ENCODE assay signal across 8 mouse cellular contexts in genomic region chr5:72168285-72168621, GRCm38 (mm10). TPM values are rescaled to one million over a fixed set of nuclear protein-coding genes. Genes with fewer than 3 reads are reported as not detected.
DNase-seq lines count a peak whose midpoint lies in the region; ATAC-seq and TF ChIP-seq lines count a peak whose summit lies in the region.

No protein-coding gene starts in this region.

- no peak overlapping the region for H3K27ac ChIP-seq in kidney, embryonic 14.5 days (ENCODE audit: low read depth, low read length)
- no peak overlapping the region for H3K27ac ChIP-seq in kidney, adult 2 months (ENCODE audit: insufficient read depth, low read depth, low read length)
- no peak overlapping the region for H3K27ac ChIP-seq in cortical plate, adult 2 months (ENCODE audit: insufficient read depth, low read length)
- no peak overlapping the region for H3K27ac ChIP-seq in hindbrain, embryonic 16.5 days (ENCODE audit: low read depth, low read length)
- H3K27ac ChIP-seq in midbrain, embryonic 14.5 days (replicated peaks; ENCODE audit: low read depth, low read length), result no peak overlapping the region

- no peaks in the 10 kb centered on the region for H3K36me3 ChIP-seq in kidney, embryonic 14.5 days (ENCODE audit: control insufficient read depth, insufficient read depth, low read length)
- H3K36me3 ChIP-seq in kidney, adult 2 months (ENCODE audit: control insufficient read depth, insufficient read depth, low read length), result peaks cover 2% of the 10 kb centered on the region
- no peaks in the 10 kb centered on the region for H3K36me3 ChIP-seq in hindbrain, embryonic 16.5 days (ENCODE audit: control insufficient read depth, insufficient read depth, low read length)
- H3K36me3 ChIP-seq in midbrain, embryonic 14.5 days (ENCODE audit: control insufficient read depth, insufficient read depth, low read length), result no peaks in the 10 kb centered on the region; the same call in 1 of the 2 replicates

- no peak for DNase-seq in kidney, adult 2 months
- no peak for DNase-seq in midbrain, embryonic 14.5 days
- DNase-seq in yolk sac, embryonic 10.5 days (ENCODE audit: low spot score), result no peak
- DNase-seq in kidney, postnatal 36 days, result no peak
- no peak for DNase-seq in layer of hippocampus, postnatal 36 days

- TF ChIP-seq CTCF in kidney, adult 2 months (conservative IDR thresholded peaks at IDR 0.05; ENCODE audit: insufficient read depth, insufficient read length, low read depth, low read length), result no peak
- no peak for TF ChIP-seq CTCF in cortical plate, adult 2 months (IDR thresholded peaks at IDR 0.05; ENCODE audit: extremely low read depth, insufficient read depth, low read length)

- H3K9me3 ChIP-seq in kidney, embryonic 14.5 days (ENCODE audit: control insufficient read depth, low read length), result no peaks in the 10 kb centered on the region
- H3K9me3 ChIP-seq in hindbrain, embryonic 16.5 days (ENCODE audit: control insufficient read depth, low read length), result no peaks in the 10 kb centered on the region
- no peaks in the 10 kb centered on the region for H3K9me3 ChIP-seq in midbrain, embryonic 14.5 days (ENCODE audit: control insufficient read depth, low read length)

- WGBS in kidney, embryonic 14.5 days, result 0% methylated on average over 4 of the region's 4 CpGs
- WGBS in kidney, adult 2 months, result 1% methylated on average over 4 of the region's 4 CpGs
- 0% methylated on average over 2 of the region's 4 CpGs for WGBS in hindbrain, embryonic 16.5 days
- WGBS in midbrain, embryonic 14.5 days, result 0% methylated on average over 4 of the region's 4 CpGs

- H3K27me3 ChIP-seq in kidney, embryonic 14.5 days (ENCODE audit: control insufficient read depth, insufficient read depth, low read length), result no peaks in the 10 kb centered on the region
- no peaks in the 10 kb centered on the region for H3K27me3 ChIP-seq in kidney, adult 2 months (replicated peaks; ENCODE audit: control insufficient read depth, insufficient read depth, low read length)
- no peaks in the 10 kb centered on the region for H3K27me3 ChIP-seq in hindbrain, embryonic 16.5 days (replicated peaks; ENCODE audit: control insufficient read depth, insufficient read depth, low read length)
- H3K27me3 ChIP-seq in midbrain, embryonic 14.5 days (ENCODE audit: control insufficient read depth, insufficient read depth, low read length), result no peaks in the 10 kb centered on the region

- H3K4me2 ChIP-seq in kidney, embryonic 14.5 days (replicated peaks; ENCODE audit: low read depth, low read length), result peak overlapping the region; percentile 19; the same call in 1 of the 2 replicates
- peak overlapping the region; percentile 56 for H3K4me2 ChIP-seq in hindbrain, embryonic 16.5 days (ENCODE audit: low read length)
- peak overlapping the region; percentile 46 for H3K4me2 ChIP-seq in midbrain, embryonic 14.5 days (ENCODE audit: low read length)

- TF ChIP-seq POLR2A in kidney, adult 2 months (IDR thresholded peaks at IDR 0.05; ENCODE audit: low read depth, low read length), result no peak
- no peak for TF ChIP-seq POLR2A in cortical plate, adult 2 months (IDR thresholded peaks at IDR 0.05; ENCODE audit: extremely low read depth, insufficient read depth, low read length)

- H3K4me1 ChIP-seq in kidney, embryonic 14.5 days (ENCODE audit: control insufficient read depth, insufficient read depth, low read length), result peaks cover 15% of the 10 kb centered on the region; the same call in 1 of the 2 replicates
- peaks cover 4% of the 10 kb centered on the region; the same call in 1 of the 2 replicates for H3K4me1 ChIP-seq in kidney, adult 2 months (ENCODE audit: control insufficient read depth, insufficient read depth, low read length)
- peaks cover 3% of the 10 kb centered on the region for H3K4me1 ChIP-seq in cortical plate, adult 2 months (ENCODE audit: control insufficient read depth, insufficient read depth, low read length)
- H3K4me1 ChIP-seq in hindbrain, embryonic 16.5 days (ENCODE audit: control insufficient read depth, insufficient read depth, low read depth, low read length), result peaks cover 10% of the 10 kb centered on the region
- peaks cover 10% of the 10 kb centered on the region for H3K4me1 ChIP-seq in midbrain, embryonic 14.5 days (ENCODE audit: control insufficient read depth, insufficient read depth, low read length)

- peak; percentile 73 for ATAC-seq in kidney, embryonic 14.5 days (ENCODE audit: low FRiP score, low TSS enrichment)
- ATAC-seq in hindbrain, embryonic 16.5 days, result peak; percentile 79
- peak; percentile 70 for ATAC-seq in midbrain, embryonic 14.5 days (ENCODE audit: low FRiP score, low TSS enrichment)

- H3K9ac ChIP-seq in kidney, embryonic 14.5 days (ENCODE audit: low read depth, low read length), result no peak overlapping the region
- no peak overlapping the region for H3K9ac ChIP-seq in hindbrain, embryonic 16.5 days (ENCODE audit: low read depth, low read length)
- H3K9ac ChIP-seq in midbrain, embryonic 14.5 days (replicated peaks; ENCODE audit: low read length), result no peak overlapping the region

- peak overlapping the region; percentile 78 for H3K4me3 ChIP-seq in kidney, embryonic 14.5 days (ENCODE audit: low read length)
- no peak overlapping the region for H3K4me3 ChIP-seq in kidney, adult 2 months (ENCODE audit: insufficient read depth, low read depth, low read length)
- peak overlapping the region; percentile 94; the same call in 1 of the 2 replicates for H3K4me3 ChIP-seq in cortical plate, adult 2 months (ENCODE audit: insufficient read depth, low read length)
- H3K4me3 ChIP-seq in hindbrain, embryonic 16.5 days (ENCODE audit: low read length), result peak overlapping the region; percentile 87
- H3K4me3 ChIP-seq in midbrain, embryonic 14.5 days (replicated peaks; ENCODE audit: low read depth, low read length), result peak overlapping the region; percentile 76

RNA-seq across cellular contexts. Expression of gene Commd8, which starts 0.3 kb away (rescaled TPM):
- 155 and 177 TPM in 2 replicates for polyA plus RNA-seq in kidney, embryonic 14.5 days (2014; fragmentation: Nextera tagmentation; extraction: Ambion mirVana)
- 6.7 and 13.5 TPM in 2 replicates for polyA plus RNA-seq in kidney, adult 2 months (2012; rRNA removed)
- 77.9 and 85.2 TPM in 2 replicates for polyA plus RNA-seq in cortical plate, adult 2 months (2012; rRNA removed)
- polyA plus RNA-seq in hindbrain, embryonic 16.5 days (2015; fragmentation: Nextera tagmentation; extraction: Ambion mirVana), result 140 and 161 TPM in 2 replicates
- 155 and 160 TPM in 2 replicates for polyA plus RNA-seq in midbrain, embryonic 14.5 days (2014; fragmentation: Nextera tagmentation; extraction: Ambion mirVana)
- total RNA-seq in layer of hippocampus, postnatal 36 days (2021), result 100 to 1,000 TPM; 114 to 115 TPM
